Mouse (Mus musculus): ENCODE results near the gene Ctsg. TPM values are rescaled to one million over a fixed set of nuclear protein-coding genes. Genes with fewer than 3 reads are reported as not detected.
"Not testable (repeated sequence)": the region's sequence is repeated elsewhere in the genome, so short reads cannot be mapped to it uniquely, and the experiment has no call there.

Gene Ctsg
- polyA plus RNA-seq (2014; fragmentation: Nextera tagmentation; extraction: Ambion mirVana) = not detected in 2 replicates

DNA sequence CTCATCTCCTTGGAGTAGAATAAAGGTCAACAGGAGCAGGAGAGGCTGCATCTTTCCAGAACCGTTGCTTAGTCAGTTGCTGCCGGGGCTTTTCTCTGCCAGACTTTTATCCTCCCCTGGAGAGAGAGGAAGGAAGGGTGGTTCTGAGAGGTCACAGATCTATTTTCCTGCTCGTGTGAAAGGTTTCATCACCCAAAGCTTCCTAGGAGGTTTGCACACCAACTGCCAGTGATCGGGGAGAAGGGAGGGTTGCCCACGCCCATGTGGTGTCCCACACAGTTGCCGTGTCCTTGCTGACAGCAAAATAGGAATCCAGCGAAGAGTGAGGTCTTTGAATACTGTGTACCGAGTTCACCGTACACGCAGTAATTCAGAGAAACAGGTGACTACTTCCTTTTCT is at the start of gene Ctsg:
Gene Ctsg (minus strand): TSS at position 189 of the 400 bp plus-strand sequence.
- ATAC-seq (ENCODE audit: low FRiP score, low TSS enrichment) (no peak), DNase-seq (no peak)
- no peaks in the 10 kb centered on the region for H3K9me3 ChIP-seq (ENCODE audit: control insufficient read depth, low read length)
- no peaks in the 10 kb centered on the region for H3K4me1 ChIP-seq (ENCODE audit: control insufficient read depth, insufficient read depth, low read length)
- H3K27ac ChIP-seq (replicated peaks; ENCODE audit: low read depth, low read length) = no peak within 1 kb of the TSS
- H3K4me2 ChIP-seq (ENCODE audit: low read length) = no peak within 1 kb of the TSS
- no peak within 1 kb of the TSS for H3K4me3 ChIP-seq (replicated peaks; ENCODE audit: low read depth, low read length)
- no peak within 1 kb of the TSS for H3K9ac ChIP-seq (replicated peaks; ENCODE audit: low read length)
- H3K27me3 ChIP-seq (ENCODE audit: control insufficient read depth, insufficient read depth, low read length) = no peaks in the 10 kb centered on the region
- 79% methylated on average over 10 of the region's 10 CpGs for WGBS
- no peaks in the 10 kb centered on the region for H3K36me3 ChIP-seq (ENCODE audit: control insufficient read depth, insufficient read depth, low read length)

DNA sequence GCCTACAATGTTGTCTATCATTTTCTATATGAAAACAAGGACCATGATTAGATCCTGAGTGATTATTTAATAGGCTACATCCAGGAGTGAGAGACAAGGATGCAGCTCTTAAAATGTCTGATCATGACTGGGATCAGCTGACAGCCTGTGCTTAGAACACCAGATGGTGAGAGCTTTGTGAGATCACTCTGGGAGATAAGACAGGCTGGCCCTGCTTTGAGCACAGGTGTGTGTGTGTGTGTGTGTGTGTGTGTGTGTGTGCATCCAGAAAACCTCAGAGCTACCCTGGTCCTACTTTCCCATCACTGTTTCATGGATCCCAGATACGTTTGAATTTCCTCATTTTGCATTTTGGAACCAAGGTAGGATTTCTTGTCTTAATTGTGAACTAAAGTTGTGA is 31.3 kb upstream of the Ctsg start:
- WGBS = 87% methylated on average over 1 of the region's 1 CpGs
- not testable (repeated sequence) for DNase-seq; H3K4me3 ChIP-seq (replicated peaks; ENCODE audit: low read depth, low read length); H3K4me1 ChIP-seq (ENCODE audit: control insufficient read depth, insufficient read depth, low read length); H3K36me3 ChIP-seq (ENCODE audit: control insufficient read depth, insufficient read depth, low read length); H3K27ac ChIP-seq (replicated peaks; ENCODE audit: low read depth, low read length); H3K27me3 ChIP-seq (ENCODE audit: control insufficient read depth, insufficient read depth, low read length); H3K9ac ChIP-seq (replicated peaks; ENCODE audit: low read length); H3K9me3 ChIP-seq (ENCODE audit: control insufficient read depth, low read length); ATAC-seq (ENCODE audit: low FRiP score, low TSS enrichment); H3K4me2 ChIP-seq (ENCODE audit: low read length)

DNA sequence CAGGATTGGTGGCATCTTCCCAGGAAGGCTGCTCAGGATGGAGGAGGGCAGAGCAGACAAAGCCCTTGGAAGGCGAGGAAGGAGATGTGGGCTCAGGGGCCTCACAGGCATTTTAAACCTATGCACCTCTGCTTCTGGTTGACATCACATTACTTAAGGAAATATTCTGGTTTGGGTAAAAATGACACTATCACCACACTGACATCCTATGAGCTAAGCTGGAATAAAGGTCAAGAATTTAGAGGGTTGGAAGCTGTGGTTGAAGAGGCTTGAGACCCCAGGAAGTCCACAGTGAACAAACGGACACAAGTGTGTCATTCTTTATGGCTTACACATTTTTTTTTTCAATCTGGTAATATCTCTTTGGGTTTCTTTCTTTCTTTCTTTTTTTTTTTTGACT is 30.1 kb upstream of the Ctsg start, which contains the start of gene Gzmd:
Gene Gzmd (minus strand): TSS at position 101 of the 400 bp plus-strand sequence.
- not testable (repeated sequence) for DNase-seq; H3K27ac ChIP-seq (replicated peaks; ENCODE audit: low read depth, low read length); H3K9ac ChIP-seq (replicated peaks; ENCODE audit: low read length); H3K4me2 ChIP-seq (ENCODE audit: low read length); H3K36me3 ChIP-seq (ENCODE audit: control insufficient read depth, insufficient read depth, low read length); H3K4me3 ChIP-seq (replicated peaks; ENCODE audit: low read depth, low read length); H3K9me3 ChIP-seq (ENCODE audit: control insufficient read depth, low read length); H3K27me3 ChIP-seq (ENCODE audit: control insufficient read depth, insufficient read depth, low read length); ATAC-seq (ENCODE audit: low FRiP score, low TSS enrichment); H3K4me1 ChIP-seq (ENCODE audit: control insufficient read depth, insufficient read depth, low read length)
- 84% methylated on average over 2 of the region's 2 CpGs for WGBS

DNA sequence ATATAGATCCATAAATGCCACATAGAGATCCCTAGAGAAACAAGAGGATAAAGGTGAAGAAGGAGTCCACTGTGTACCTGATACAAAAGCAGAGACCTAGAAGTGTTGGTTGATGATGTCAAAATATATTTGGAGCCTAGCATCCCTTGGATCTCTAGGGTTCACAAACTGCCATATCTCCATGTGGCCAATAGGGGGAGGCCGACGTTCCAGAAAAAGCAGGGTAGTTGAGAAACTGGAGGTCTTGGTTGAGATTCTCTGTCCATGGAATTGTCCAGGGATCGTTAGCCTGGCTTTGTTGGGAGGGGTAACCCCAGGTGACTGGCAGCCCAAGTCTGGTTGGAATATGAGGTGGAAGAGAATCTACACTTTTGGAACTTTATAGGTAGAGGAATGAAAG is 26.0 kb upstream of the Ctsg start:
- WGBS = 49% methylated on average over 3 of the region's 3 CpGs
- ATAC-seq (ENCODE audit: low FRiP score, low TSS enrichment) (no peak), DNase-seq (no peak)
- no peaks in the 10 kb centered on the region for H3K9me3 ChIP-seq (ENCODE audit: control insufficient read depth, low read length)
- H3K36me3 ChIP-seq (ENCODE audit: control insufficient read depth, insufficient read depth, low read length) = no peaks in the 10 kb centered on the region
- no peak overlapping the region for H3K27ac ChIP-seq (replicated peaks; ENCODE audit: low read depth, low read length)
- H3K4me3 ChIP-seq (replicated peaks; ENCODE audit: low read depth, low read length) = no peak overlapping the region
- no peak overlapping the region for H3K9ac ChIP-seq (replicated peaks; ENCODE audit: low read length)
- no peaks in the 10 kb centered on the region for H3K4me1 ChIP-seq (ENCODE audit: control insufficient read depth, insufficient read depth, low read length)
- H3K27me3 ChIP-seq (ENCODE audit: control insufficient read depth, insufficient read depth, low read length) = no peaks in the 10 kb centered on the region
- H3K4me2 ChIP-seq (ENCODE audit: low read length) = no peak overlapping the region

DNA sequence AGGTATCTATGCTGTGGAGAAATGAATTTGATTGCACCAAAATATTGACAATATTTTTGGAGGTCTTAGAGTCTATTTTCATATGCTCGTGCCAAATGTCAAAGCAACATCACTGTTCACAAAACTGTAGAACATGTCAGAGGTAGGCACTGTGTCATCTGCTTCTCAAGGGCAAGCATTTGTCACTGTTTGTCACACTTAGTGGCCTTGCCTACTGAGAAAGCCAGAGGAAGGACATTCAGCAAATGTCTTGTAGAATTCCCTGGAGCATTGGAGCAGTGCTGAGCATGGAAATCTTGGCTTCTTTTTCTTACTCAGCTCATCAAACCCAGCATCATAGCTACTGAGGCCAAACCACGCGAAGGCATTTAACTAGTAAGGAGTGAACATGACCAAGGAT is 21.1 kb upstream of the Ctsg start:
- Histone ChIP-seq H3K4me3 (replicated peaks; ENCODE audit: low read depth, low read length) (no peak overlapping the region), H3K9ac (replicated peaks; ENCODE audit: low read length) (no peak overlapping the region), H3K4me1 (ENCODE audit: control insufficient read depth, insufficient read depth, low read length) (no peaks in the 10 kb centered on the region), H3K4me2 (ENCODE audit: low read length) (no peak overlapping the region), H3K27ac (replicated peaks; ENCODE audit: low read depth, low read length) (no peak overlapping the region), H3K36me3 (ENCODE audit: control insufficient read depth, insufficient read depth, low read length) (no peaks in the 10 kb centered on the region), H3K9me3 (ENCODE audit: control insufficient read depth, low read length) (no peaks in the 10 kb centered on the region), H3K27me3 (ENCODE audit: control insufficient read depth, insufficient read depth, low read length) (no peaks in the 10 kb centered on the region)
- ATAC-seq (ENCODE audit: low FRiP score, low TSS enrichment) = no peak
- WGBS = 87% methylated on average over 3 of the region's 3 CpGs
- no peak for DNase-seq

DNA sequence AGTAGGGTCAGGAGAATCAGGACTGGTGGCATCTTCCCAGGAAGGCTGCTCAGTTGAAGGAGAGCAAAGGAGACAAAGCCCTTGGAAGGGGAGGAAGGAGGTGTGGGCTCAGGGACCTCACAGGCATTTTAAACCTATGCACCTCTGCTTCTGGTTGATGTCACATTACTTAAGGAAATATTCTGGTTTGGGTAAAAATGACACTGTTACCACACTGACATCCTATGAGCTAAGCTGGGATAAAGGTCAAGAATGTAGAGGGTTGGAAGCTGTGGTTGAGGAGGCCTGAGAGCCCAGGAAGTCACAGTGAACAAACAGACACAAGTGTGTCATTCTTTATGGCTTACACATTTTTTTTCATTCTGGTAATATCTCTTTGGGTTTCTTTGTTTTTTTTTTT is 18.2 kb upstream of the Ctsg start, which contains the start of gene Gzme:
Gene Gzme (minus strand): TSS at position 101 of the 400 bp plus-strand sequence.
- Histone ChIP-seq H3K27ac (replicated peaks; ENCODE audit: low read depth, low read length) (no peak within 1 kb of the TSS), H3K9me3 (ENCODE audit: control insufficient read depth, low read length) (no peaks in the 10 kb centered on the region), H3K4me2 (ENCODE audit: low read length) (no peak within 1 kb of the TSS), H3K4me1 (ENCODE audit: control insufficient read depth, insufficient read depth, low read length) (no peaks in the 10 kb centered on the region), H3K9ac (replicated peaks; ENCODE audit: low read length) (no peak within 1 kb of the TSS), H3K4me3 (replicated peaks; ENCODE audit: low read depth, low read length) (no peak within 1 kb of the TSS), H3K36me3 (ENCODE audit: control insufficient read depth, insufficient read depth, low read length) (no peaks in the 10 kb centered on the region), H3K27me3 (ENCODE audit: control insufficient read depth, insufficient read depth, low read length) (no peaks in the 10 kb centered on the region)
- ATAC-seq (ENCODE audit: low FRiP score, low TSS enrichment) (no peak), DNase-seq (no peak)

DNA sequence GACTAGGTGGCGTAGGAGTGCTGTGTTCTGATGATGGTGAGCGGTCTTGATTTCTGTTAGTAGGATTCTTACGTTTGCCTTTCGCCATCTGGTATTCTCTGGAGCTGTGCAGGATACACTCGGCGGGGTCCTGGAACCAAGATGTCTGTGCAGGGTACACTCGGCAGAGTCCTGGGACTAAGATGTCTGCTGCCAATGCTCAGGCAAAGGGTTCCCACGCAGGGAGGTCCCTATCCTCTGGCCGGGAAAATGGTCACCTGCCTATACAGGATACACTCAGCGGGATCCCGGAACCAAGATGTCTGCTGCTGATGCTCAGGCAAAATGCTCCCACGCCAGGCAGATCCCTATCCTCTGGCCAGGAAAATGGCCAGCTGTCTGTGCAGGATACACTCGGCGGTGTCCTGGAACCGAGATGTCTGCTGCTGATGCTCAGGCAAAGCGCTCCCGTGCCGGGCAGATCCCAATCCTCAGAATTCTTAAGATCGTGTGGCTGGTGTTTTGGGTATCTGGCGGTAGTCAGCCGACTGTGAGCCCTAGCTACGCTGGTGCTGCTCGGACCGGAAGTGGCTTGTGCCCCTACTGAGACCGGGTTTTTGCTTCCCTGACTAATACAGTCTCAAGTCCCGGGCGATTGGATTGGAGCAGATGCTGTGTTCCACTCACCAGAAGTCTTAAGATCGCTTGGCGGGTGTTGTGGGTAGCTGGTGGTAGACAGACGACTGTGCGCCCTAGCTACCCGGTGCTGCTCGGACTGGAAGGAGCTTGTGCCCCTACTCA is 13.3 kb upstream of the Ctsg start:
- not testable (repeated sequence) for DNase-seq; H3K36me3 ChIP-seq (ENCODE audit: control insufficient read depth, insufficient read depth, low read length); ATAC-seq (ENCODE audit: low FRiP score, low TSS enrichment); H3K9me3 ChIP-seq (ENCODE audit: control insufficient read depth, low read length); H3K27me3 ChIP-seq (ENCODE audit: control insufficient read depth, insufficient read depth, low read length); H3K9ac ChIP-seq (replicated peaks; ENCODE audit: low read length); H3K4me2 ChIP-seq (ENCODE audit: low read length); H3K4me3 ChIP-seq (replicated peaks; ENCODE audit: low read depth, low read length); H3K4me1 ChIP-seq (ENCODE audit: control insufficient read depth, insufficient read depth, low read length); H3K27ac ChIP-seq (replicated peaks; ENCODE audit: low read depth, low read length)
- 92% methylated on average over 33 of the region's 33 CpGs for WGBS

DNA sequence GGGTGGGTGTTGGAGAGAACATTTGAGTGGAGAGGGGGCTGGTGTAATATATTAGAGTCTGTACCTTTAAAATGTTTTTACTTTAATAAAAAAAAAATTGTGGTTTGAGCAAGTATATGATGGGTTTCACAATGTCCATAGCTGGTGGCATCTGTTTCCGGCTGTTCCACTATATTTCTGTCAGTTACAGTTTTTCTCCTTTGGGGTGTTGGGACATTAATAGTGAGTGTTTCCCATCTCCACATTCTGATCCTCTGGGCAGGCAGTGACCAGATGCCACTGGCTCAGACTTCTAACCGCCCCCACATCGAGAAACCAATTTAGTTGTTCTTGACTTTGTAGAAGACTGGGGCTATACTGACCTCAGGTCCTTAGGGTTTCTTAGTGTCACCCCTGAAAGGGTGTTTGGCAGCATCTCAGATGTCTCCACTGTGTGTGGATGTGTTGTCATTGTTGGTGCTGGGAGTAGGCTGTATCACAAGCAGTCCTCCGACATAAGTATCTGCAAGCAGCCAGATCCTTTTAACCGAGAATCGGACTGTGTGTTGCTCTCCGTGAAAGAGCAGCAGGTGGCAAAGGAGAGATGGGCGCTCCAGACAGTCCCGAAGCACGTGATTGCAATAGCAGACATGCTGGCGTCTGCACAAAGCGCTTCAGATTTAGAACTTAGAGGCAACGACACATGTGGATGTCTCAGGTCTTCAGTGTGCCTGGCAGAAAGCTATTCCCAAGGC is 3.2 kb upstream of the Ctsg start:
- 84% methylated on average over 13 of the region's 13 CpGs for WGBS
- H3K4me3 ChIP-seq (replicated peaks; ENCODE audit: low read depth, low read length) = no peak overlapping the region
- no peak overlapping the region for H3K27ac ChIP-seq (replicated peaks; ENCODE audit: low read depth, low read length)
- no peak overlapping the region for H3K9ac ChIP-seq (replicated peaks; ENCODE audit: low read length)
- H3K4me2 ChIP-seq (ENCODE audit: low read length) = no peak overlapping the region
- ATAC-seq (ENCODE audit: low FRiP score, low TSS enrichment) (no peak), DNase-seq (no peak)
- H3K36me3 ChIP-seq (ENCODE audit: control insufficient read depth, insufficient read depth, low read length) = no peaks in the 10 kb centered on the region
- H3K4me1 ChIP-seq (ENCODE audit: control insufficient read depth, insufficient read depth, low read length) = no peaks in the 10 kb centered on the region
- no peaks in the 10 kb centered on the region for H3K27me3 ChIP-seq (ENCODE audit: control insufficient read depth, insufficient read depth, low read length)
- H3K9me3 ChIP-seq (ENCODE audit: control insufficient read depth, low read length) = no peaks in the 10 kb centered on the region

DNA sequence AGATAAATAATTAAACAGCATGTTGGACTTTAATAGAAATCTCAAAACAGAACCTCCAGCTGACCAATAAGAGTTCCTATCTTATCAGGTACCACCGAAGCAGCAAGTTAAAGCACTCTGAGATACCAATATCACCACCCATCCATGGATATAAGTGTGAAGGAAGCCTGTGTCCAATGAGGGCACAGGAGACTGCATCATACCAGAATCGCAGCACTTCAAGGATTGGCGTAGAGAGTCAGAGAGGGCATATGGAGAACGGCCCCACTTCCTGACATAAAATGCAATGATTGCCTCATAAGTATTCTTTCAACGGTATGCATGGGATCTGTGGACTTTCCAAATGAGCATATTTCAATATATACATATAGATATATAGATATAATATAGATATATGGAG is 2.6 kb upstream of the Ctsg start:
- Histone ChIP-seq H3K9ac (replicated peaks; ENCODE audit: low read length) (no peak overlapping the region), H3K27me3 (ENCODE audit: control insufficient read depth, insufficient read depth, low read length) (no peaks in the 10 kb centered on the region), H3K4me3 (replicated peaks; ENCODE audit: low read depth, low read length) (no peak overlapping the region), H3K4me1 (ENCODE audit: control insufficient read depth, insufficient read depth, low read length) (no peaks in the 10 kb centered on the region), H3K9me3 (ENCODE audit: control insufficient read depth, low read length) (no peaks in the 10 kb centered on the region), H3K27ac (replicated peaks; ENCODE audit: low read depth, low read length) (no peak overlapping the region), H3K36me3 (ENCODE audit: control insufficient read depth, insufficient read depth, low read length) (no peaks in the 10 kb centered on the region), H3K4me2 (ENCODE audit: low read length) (no peak overlapping the region)
- DNase-seq (no peak), ATAC-seq (ENCODE audit: low FRiP score, low TSS enrichment) (no peak)
- 97% methylated on average over 5 of the region's 5 CpGs for WGBS

Data from midbrain, embryonic 14.5 days (tissue).